Mouse (Mus musculus): ENCODE measurements around the gene Ddx46.

GRCm38 (mm10) chr13:55604606-55605005, 30.2 kb upstream of the Ddx46 start:
- no peak for TF ChIP-seq CTCF (conservative IDR thresholded peaks at IDR 0.05; ENCODE audit: insufficient read depth, insufficient read length, low read depth, low read length)
- no peak for TF ChIP-seq POLR2A (IDR thresholded peaks at IDR 0.05; ENCODE audit: low read depth, low read length)

Measured in kidney, adult 2 months (tissue).